Mouse (Mus musculus) heart, embryonic 16.5 days (tissue): ENCODE results near the gene Tollip. TPM values are rescaled to one million over a fixed set of nuclear protein-coding genes. Genes with fewer than 3 reads are reported as not detected.
A peak's percentile ranks its signal among the peaks of the same experiment; 100 is the strongest.

Experiments
- ATAC-seq: fragments of 200-750 bp; cut with Nextera tagmentation; replicated peaks from 2 replicates; pipeline ENCODE4 v1.8.0; 2017; ENCODE audit warnings: moderate number of reproducible peaks; ENCODE audit not compliant: insufficient read depth, low FRiP score; ENCODE audit errors: extremely low read depth
- H3K27ac ChIP-seq: fragments of 300-500 bp; sonication (generic); 2 replicates; pipeline ENCODE4 v1.5.1; 2014; ENCODE audit warnings: mild to moderate bottlenecking, low read length, control low read depth, moderate library complexity
- H3K27me3 ChIP-seq: fragments of 300-500 bp; sonication (generic); 2 replicates; pipeline ENCODE4 v1.6.1; 2014; ENCODE audit warnings: low read length, mixed read lengths; ENCODE audit not compliant: control insufficient read depth, insufficient read depth
- H3K36me3 ChIP-seq: fragments of 300-500 bp; sonication (generic); 2 replicates; pipeline ENCODE4 v1.6.1; 2014; ENCODE audit not compliant: control insufficient read depth, insufficient read depth
- H3K4me1 ChIP-seq: fragments of 300-500 bp; sonication (generic); 2 replicates; pipeline ENCODE4 v1.6.1; 2014; ENCODE audit warnings: low read length, mixed read lengths; ENCODE audit not compliant: control insufficient read depth, insufficient read depth
- H3K4me2 ChIP-seq: fragments of 300-500 bp; sonication (generic); 2 replicates; pipeline ENCODE4 v1.6.1; 2014; ENCODE audit warnings: low read depth, mild to moderate bottlenecking, control low read depth, low read length
- H3K4me3 ChIP-seq: fragments of 300-500 bp; sonication (generic); 2 replicates; pipeline ENCODE4 v1.5.1; 2014; ENCODE audit warnings: mild to moderate bottlenecking, control low read depth, low read length
- H3K9ac ChIP-seq: fragments of 300-500 bp; sonication (generic); 2 replicates; pipeline ENCODE4 v1.6.1; 2014; ENCODE audit warnings: low read length, control low read depth
- H3K9me3 ChIP-seq: fragments of 300-500 bp; sonication (generic); replicated peaks from 2 replicates; pipeline ENCODE4 v1.6.1; 2016; ENCODE audit warnings: low read length; ENCODE audit not compliant: control insufficient read depth
- WGBS: fragments of 180-500 bp; shearing (Covaris S2); extraction: QIAGEN DNeasy Blood & Tissue Kit; methylation state at CpG from one replicate; pipeline ENCODE4 v1.1.7; 2014; 5-methylcytosine and 5-hydroxymethylcytosine counted together
- polyA plus RNA-seq: library from polyadenylated mRNA; unstranded; fragments of >200 nt; fragmentation: Nextera tagmentation; extraction: Ambion mirVana; gene quantifications from 2 replicates; pipeline ENCODE4 v1.2.1, GENCODE M21; 2015

Tollip gene
- polyA plus RNA-seq, 1 experiment from 2014 or later: 46.6 TPM

DNA sequence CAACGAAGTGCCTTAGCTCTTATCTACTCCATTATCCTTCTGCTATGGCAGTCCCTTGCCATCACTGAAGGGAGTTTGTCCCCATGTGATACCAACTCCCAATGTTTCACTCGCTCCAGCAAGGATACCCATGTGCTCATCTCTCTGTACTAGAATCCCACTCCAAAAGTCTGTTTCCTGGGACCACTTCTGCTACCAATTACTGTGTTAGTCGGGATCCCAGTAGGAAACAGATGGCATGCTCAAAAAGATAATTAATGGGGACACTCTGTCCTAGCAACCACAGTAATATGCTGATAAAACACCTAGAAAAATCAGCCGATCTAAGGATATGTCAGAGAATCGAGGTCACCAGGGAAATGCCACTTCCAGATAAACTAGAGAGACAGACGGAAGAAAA, 9.7 kb downstream of the Tollip start:
- H3K27ac ChIP-seq: no peak overlapping the region
- H3K9ac ChIP-seq: no peak overlapping the region
- peaks cover 37% of the 10 kb centered on the region for H3K27me3 ChIP-seq
- no peak overlapping the region for H3K4me3 ChIP-seq
- H3K9me3 ChIP-seq: no peaks in the 10 kb centered on the region; the same call in 1 of the 2 replicates
- 69% methylated on average over 6 of the region's 6 CpGs for WGBS
- H3K4me1 ChIP-seq: no peaks in the 10 kb centered on the region
- no peak overlapping the region for H3K4me2 ChIP-seq
- no peaks in the 10 kb centered on the region for H3K36me3 ChIP-seq
- ATAC-seq: no peak

DNA sequence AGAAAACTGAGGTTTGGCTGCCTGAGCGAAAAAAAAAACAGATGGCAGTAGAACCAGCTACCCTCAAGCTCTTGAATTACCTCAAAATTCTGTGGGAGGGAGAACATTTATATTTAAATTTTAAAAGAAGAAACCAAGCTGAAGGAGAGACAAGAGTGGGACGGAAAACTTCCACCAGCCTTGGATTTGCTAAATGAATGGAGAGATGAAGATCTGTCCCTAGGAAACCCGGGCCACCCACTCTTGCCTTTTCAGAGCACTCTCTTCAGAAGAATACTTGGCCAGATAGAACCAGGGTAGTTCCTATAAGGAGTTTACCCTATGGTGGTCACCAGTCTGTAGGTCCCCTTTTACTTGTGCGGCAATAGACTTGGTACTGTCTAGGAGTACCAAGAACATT, 15.5 kb downstream of the Tollip start:
- Histone ChIP-seq H3K4me1 (peaks cover 18% of the 10 kb centered on the region), H3K27me3 (peaks cover 19% of the 10 kb centered on the region), H3K36me3 (peaks cover 4% of the 10 kb centered on the region; the same call in 1 of the 2 replicates), H3K4me3 (peak overlapping the region; percentile 96), H3K27ac (peak overlapping the region; percentile 17; the same call in 1 of the 2 replicates), H3K4me2 (peak overlapping the region; percentile 88), H3K9ac (peak overlapping the region; percentile 57), H3K9me3 (peaks cover 2% of the 10 kb centered on the region; the same call in 1 of the 2 replicates)
- 63% methylated on average over 4 of the region's 4 CpGs for WGBS
- no peak for ATAC-seq

DNA sequence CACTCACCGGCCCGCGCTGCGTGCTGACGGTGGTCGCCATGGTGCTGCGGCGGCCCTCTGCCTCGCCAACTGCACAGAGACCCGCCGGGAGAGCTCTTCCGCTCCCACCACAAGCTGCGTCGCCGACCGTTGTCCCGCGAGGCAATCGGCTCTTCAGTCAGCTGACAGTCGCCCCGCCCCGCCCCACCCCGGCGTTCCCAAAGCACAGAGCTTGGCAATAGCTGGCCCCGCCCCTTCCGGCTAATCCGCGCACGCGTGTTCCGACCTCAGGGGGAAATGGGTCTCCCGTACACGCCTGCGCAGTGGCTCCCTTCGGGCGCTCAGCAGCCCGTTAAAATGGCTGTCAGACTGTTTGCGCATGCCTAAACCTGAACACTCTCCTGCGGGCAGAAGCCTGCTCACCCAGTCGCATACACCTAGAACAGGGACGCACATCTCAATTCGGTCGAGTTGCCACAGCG, 16.0 kb downstream of the Tollip start:
- WGBS: under 1% methylated on average over 44 of the region's 44 CpGs
- H3K36me3 ChIP-seq: peaks cover 4% of the 10 kb centered on the region; the same call in 1 of the 2 replicates
- peaks cover 2% of the 10 kb centered on the region; the same call in 1 of the 2 replicates for H3K9me3 ChIP-seq
- peak; percentile 99 for ATAC-seq
- peak overlapping the region; percentile 72 for H3K27ac ChIP-seq
- H3K4me3 ChIP-seq: peak overlapping the region; percentile 96
- H3K4me2 ChIP-seq: peak overlapping the region; percentile 88
- H3K4me1 ChIP-seq: peaks cover 18% of the 10 kb centered on the region
- peak overlapping the region; percentile 96 for H3K9ac ChIP-seq
- H3K27me3 ChIP-seq: peaks cover 19% of the 10 kb centered on the region

DNA sequence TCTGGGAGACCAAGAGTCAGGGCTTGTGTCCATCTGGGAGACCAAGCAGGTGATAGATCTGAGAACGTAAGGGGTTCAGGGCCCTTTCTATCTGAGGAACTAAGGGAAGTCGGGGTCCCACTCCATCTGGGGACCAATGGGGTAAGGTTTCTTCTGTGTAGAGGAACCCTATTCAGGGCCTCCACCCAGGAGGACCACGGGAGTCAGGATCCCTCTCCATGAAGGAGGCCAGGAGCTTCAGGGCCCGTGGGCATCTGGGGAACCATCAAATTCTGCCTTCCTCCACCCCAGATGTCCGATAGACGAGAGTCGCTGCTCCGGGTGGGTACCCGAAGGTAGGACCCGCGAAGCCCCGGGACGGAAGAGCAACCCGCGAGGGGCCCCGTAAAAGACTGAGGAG, 16.5 kb downstream of the Tollip start:
- peak overlapping the region; percentile 88 for H3K4me2 ChIP-seq
- ATAC-seq: peak; percentile 33; the same call in 1 of the 2 replicates

GRCm38 (mm10) chr7:141892151-141892550, 26.2 kb downstream of the Tollip start:
- Histone ChIP-seq H3K9me3 (no peaks in the 10 kb centered on the region), H3K4me1 (peaks cover 17% of the 10 kb centered on the region), H3K27ac (no peak overlapping the region), H3K4me2 (no peak overlapping the region), H3K4me3 (no peak overlapping the region), H3K27me3 (no peaks in the 10 kb centered on the region), H3K36me3 (peaks cover 47% of the 10 kb centered on the region), H3K9ac (no peak overlapping the region)
- WGBS: 95% methylated on average over 7 of the region's 7 CpGs
- no peak for ATAC-seq

More for the DNA sequence above, 16.5 kb downstream of the Tollip start:
- H3K4me1 ChIP-seq: peaks cover 22% of the 10 kb centered on the region
- H3K4me3 ChIP-seq: peak overlapping the region; percentile 96
- 0% methylated on average over 16 of the region's 16 CpGs for WGBS
- H3K36me3 ChIP-seq: peaks cover 4% of the 10 kb centered on the region; the same call in 1 of the 2 replicates
- peaks cover 2% of the 10 kb centered on the region; the same call in 1 of the 2 replicates for H3K9me3 ChIP-seq
- peak overlapping the region; percentile 96 for H3K9ac ChIP-seq
- H3K27ac ChIP-seq: peak overlapping the region; percentile 72
- H3K27me3 ChIP-seq: peaks cover 19% of the 10 kb centered on the region

- Histone ChIP-seq H3K4me3 (no peak overlapping the region), H3K4me1 (peaks cover 4% of the 10 kb centered on the region; the same call in 1 of the 2 replicates), H3K27me3 (no peaks in the 10 kb centered on the region), H3K9ac (no peak overlapping the region), H3K36me3 (peaks cover 33% of the 10 kb centered on the region), H3K27ac (no peak overlapping the region), H3K4me2 (no peak overlapping the region), H3K9me3 (no peaks in the 10 kb centered on the region)
- ATAC-seq: no peak
- WGBS: 90% methylated on average over 2 of the region's 2 CpGs
These were observed 39.5 kb downstream of the Tollip start for GRCm38 (mm10) chr7:141878813-141879212.

DNA sequence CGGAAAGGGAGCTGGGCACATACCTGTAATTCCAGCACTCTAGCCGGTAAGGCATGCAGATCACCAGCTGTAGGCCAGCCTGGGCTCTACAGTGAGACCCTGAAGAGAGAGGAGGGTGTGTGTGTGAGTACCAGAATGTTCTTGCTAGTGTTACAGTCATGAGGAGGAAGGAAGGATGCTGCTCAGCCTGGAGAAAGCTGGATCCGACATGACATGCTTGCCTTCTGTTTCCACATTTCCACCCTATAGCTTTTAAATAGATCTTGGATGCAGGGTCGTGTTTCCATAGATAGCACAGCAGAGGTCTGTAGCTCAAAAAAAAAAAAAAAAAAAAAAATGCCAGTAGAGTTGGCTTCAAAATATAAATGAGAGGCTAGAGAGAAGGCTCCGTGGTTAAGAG, 43.4 kb downstream of the Tollip start:
- Histone ChIP-seq H3K9ac (no peak overlapping the region), H3K27ac (no peak overlapping the region), H3K4me2 (no peak overlapping the region), H3K4me3 (no peak overlapping the region), H3K27me3 (no peaks in the 10 kb centered on the region), H3K36me3 (peaks cover 22% of the 10 kb centered on the region), H3K4me1 (no peaks in the 10 kb centered on the region), H3K9me3 (no peaks in the 10 kb centered on the region)
- WGBS: 71% methylated on average over 5 of the region's 5 CpGs
- no peak for ATAC-seq

DNA sequence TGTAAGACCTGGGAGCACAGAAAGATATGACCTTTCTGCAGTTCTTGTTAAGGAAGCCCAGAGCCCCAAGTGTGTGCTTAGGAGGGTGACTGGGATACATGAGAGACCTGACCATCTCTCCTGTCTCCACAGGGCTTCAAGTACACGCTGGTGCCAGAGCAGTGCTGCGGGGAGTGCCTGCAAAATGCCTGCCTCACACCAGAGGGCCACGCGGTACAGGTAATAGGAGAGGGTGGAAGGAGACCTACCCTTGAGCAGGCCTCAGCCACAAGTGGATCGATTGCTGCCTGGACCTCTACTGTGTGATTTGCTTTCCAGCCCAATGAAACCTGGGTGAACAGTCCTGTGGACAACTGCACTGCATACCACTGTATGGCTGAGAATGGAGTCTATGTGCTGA, 47.8 kb downstream of the Tollip start:
- WGBS: 75% methylated on average over 5 of the region's 5 CpGs

DNA sequence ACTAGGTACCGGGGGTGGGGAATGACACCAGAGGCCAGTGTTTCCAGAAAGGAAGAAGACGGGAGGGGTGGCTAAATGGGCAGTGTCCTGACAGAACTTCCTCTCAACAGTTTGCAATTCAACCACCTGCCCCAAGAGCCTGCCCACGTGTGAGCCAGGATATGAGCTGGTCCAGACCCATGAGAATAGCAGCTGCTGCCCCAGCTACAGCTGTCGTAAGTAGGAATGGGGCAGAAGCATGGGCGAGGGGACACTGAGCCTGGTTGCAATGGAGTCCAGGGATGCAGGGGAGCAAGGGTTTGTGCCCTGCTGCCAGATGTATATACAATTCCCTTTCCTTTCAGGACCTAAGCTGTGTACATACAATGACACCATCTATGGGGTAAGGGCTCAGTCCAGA, 48.7 kb downstream of the Tollip start:
- 62% methylated on average over 5 of the region's 5 CpGs for WGBS
- no peak overlapping the region for H3K4me3 ChIP-seq
- no peak overlapping the region for H3K27ac ChIP-seq
- ATAC-seq: no peak
- no peaks in the 10 kb centered on the region for H3K27me3 ChIP-seq
- peaks cover 11% of the 10 kb centered on the region; the same call in 1 of the 2 replicates for H3K36me3 ChIP-seq
- H3K9ac ChIP-seq: no peak overlapping the region
- no peak overlapping the region for H3K4me2 ChIP-seq
- H3K9me3 ChIP-seq: no peaks in the 10 kb centered on the region
- no peaks in the 10 kb centered on the region for H3K4me1 ChIP-seq

More for the DNA sequence above, 47.8 kb downstream of the Tollip start:
- no peaks in the 10 kb centered on the region for H3K27me3 ChIP-seq
- no peaks in the 10 kb centered on the region for H3K9me3 ChIP-seq
- no peak overlapping the region for H3K4me3 ChIP-seq
- no peaks in the 10 kb centered on the region for H3K4me1 ChIP-seq
- no peak overlapping the region for H3K4me2 ChIP-seq
- no peak for ATAC-seq
- no peak overlapping the region for H3K27ac ChIP-seq
- peaks cover 14% of the 10 kb centered on the region; the same call in 1 of the 2 replicates for H3K36me3 ChIP-seq
- no peak overlapping the region for H3K9ac ChIP-seq
